Mouse (Mus musculus): ENCODE measurements at regions not wholly inside any gene's neighbourhood (a gene's known extent, or its start where the extent isn't known, plus 50 kb on each side); places are given as distances from the start of the nearest gene placed in this dataset.
"Not testable (repeated sequence)": the region's sequence is repeated elsewhere in the genome, so short reads cannot be mapped to it uniquely, and the experiment has no call there.

DNA sequence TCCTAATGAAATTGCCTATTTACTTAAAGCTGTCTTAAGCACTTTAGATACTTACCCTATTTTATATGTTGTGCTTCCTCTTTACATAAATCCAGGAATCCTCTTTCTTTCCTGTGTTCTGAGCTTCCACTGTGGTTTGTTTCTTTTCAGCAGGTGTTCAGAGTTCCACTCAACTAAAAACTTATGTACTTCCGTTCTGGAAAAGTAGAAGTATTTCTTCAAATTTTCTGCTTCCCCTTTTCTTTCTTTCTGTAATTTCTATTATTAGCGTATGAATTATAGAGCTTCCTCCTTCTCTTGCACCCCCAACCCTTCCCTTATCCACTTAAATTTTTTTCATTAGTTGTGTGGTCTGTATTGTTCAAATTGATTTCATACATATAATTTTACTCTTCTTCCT lies 165.8 kb upstream of the Nudt12 start:
- DNase-seq: no peak

DNA sequence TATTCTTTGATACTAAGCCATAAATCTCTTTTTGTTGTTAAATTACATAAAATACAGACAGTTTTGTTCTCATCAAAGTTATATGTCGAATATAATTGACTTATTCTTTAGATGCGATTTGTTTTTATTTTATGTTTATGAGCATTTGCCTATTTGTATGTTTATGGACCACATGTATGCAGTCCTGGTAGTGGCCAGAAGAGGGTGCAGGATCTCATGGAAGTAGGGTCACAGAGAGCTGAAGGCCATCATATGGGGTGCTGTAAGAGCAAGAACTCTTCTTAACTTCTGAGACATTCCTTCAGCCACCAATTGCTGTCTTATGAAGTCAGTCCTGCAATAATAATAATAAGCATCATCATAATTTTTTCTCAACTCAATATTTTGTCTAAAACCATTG lies 143.2 kb upstream of the Nudt12 start:
- DNase-seq: no peak

DNA sequence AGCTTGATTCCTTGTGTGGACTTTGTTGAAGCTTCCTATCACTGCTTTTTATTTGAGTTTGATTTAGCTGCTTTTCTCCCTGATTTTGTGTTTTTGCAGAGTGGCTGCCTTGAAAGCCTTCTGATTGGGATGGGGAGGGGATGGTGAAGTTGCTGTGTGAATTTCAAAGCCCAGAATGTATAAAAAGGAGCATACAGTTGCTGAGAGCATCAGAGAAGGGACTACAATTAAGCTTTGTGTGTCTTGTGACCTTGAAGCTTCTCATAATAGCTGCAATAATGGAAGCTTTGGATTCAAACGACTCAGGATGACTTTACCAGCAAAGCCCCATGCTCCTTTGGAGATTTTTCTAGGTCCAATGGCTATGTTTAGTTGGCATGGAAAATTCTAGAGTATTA lies 130.6 kb upstream of the Nudt12 start:
- no peak for DNase-seq

DNA sequence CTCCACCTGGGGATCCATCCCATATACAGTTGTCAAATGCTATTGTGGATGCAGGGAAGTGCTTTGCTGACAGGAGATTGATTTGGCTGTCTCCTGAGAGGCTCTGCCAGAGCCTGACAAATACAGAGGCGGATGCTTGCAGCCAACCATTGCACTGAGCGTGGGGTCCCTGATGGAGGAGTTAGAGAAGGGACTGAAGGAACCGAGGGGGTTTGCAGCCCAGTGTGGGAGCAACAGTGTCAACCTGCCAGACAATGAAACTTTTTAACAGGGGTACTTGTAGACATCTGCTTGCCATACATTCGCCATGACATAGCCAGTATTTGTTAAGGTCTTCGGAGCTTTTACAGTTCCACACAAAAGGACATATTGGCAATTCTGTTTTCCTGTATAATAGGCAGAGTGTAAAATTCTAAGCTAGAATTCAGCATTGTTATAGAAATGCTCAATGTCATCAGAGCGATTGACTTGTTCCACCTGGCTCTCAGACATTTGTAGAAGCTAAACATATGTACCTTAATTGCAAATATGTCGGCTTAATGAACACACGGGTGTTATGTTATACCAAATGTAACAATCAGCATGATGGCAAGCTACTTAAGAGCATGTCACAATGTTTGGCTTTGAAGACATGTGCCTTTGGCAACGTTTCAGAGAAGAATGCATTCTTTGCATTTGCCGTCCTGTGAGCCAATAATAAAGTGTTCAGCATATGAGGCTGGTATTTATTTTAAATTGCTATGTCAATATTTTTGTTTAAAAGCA lies 130.0 kb upstream of the Nudt12 start:
- no peak for DNase-seq

DNA sequence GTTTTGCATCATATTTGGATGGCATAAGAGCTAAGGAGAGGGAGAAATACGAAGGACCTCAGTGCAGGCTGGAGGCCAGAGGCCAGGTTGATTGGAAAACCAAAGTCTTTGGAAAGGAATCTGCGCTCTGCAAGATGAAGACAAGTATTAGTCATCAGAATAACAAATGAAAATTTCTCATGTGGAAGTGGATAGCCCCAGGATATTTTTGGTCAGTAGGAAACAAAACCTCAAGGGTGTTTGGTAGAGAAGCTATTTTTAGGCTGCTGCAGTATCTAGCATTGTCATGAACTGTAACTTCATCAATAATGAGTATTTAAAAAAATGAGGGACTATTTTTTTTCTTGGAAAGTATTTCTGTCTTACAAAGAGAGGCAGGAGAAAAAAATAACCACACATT lies 125.6 kb upstream of the Nudt12 start:
- no peak for DNase-seq

DNA sequence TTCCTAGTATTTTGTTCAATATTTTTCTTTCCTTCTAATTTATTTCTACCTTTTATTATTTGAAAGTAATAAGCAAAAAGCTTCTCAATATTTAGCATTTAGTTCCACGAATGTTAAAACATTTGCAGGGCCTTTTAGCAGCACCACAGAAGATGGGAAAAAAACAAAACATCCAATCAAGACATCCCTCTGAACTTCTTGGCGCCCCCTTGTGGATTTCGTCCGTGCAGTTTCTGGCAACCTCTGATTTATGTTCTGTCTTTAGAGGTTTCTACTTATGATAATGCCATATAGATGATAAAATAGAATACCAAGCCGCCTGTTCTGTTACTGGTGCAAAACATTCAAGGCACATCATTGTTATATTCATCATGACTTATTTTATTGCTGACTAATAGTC lies 86.2 kb upstream of the Nudt12 start:
- DNase-seq: peak; percentile 28 to 67

DNA sequence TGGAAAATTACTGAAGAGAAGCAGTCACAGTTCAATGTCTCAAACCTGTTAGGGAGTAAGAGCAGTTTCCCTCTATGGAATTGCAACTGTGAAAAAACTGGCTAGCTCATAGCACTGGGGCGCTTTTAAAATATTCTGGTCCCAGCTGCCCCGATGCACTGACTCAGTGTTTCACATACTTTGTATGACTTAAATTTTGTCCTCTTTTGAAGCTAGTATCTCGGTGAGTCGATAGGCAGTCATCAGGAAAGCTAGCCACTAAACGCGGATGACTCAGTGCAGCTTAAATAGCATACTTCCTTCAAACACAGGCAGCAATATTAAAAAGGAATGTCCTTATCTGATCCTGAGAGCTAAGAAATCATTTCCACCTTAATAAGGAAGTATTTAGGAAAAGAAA lies 63.7 kb upstream of the Nudt12 start:
- DNase-seq: not testable (repeated sequence)

DNA sequence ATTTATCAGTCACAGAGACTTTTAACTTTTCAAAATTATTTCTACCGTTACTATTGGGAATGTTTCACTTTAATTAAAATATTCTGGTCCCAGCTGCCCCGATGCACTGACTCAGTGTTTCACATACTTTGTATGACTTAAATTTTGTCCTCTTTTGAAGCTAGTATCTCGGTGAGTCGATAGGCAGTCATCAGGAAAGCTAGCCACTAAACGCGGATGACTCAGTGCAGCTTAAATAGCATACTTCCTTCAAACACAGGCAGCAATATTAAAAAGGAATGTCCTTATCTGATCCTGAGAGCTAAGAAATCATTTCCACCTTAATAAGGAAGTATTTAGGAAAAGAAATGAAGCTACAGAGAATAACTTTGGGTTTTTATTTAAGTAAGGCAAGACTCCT lies 63.2 kb upstream of the Nudt12 start:
- not testable (repeated sequence) for DNase-seq

All from cerebellum, postnatal 25 days (tissue).